Mouse (Mus musculus) right cerebral cortex, adult 2 months (tissue): Measurements from ENCODE around the gene Tmem235.
"Not testable (repeated sequence)": the region's sequence is repeated elsewhere in the genome, so short reads cannot be mapped to it uniquely, and the experiment has no call there.

Source experiments
- DNase-seq, 2 experiments: peaks; one replicate each; pipeline ENCODE4 v3.0.0; 2021 to 2022; ENCODE audit warnings: low spot score in 2 of 2

Tmem235 gene

GRCm38 (mm10) chr11:117832086-117832969, 28.2 kb upstream of the Tmem235 start:
- peak; percentile 71 to 80 for DNase-seq

GRCm38 (mm10) chr11:117833509-117833908, 27.0 kb upstream of the Tmem235 start:
- not testable (repeated sequence) for DNase-seq

- DNase-seq, result no peak
These were observed 26.5 kb upstream of the Tmem235 start for GRCm38 (mm10) chr11:117834086-117834485.

- DNase-seq, result peak; percentile 65 to 73
These were observed 24.2 kb upstream of the Tmem235 start for GRCm38 (mm10) chr11:117836306-117836705.

- no peak for DNase-seq
These were observed 22.0 kb upstream of the Tmem235 start for GRCm38 (mm10) chr11:117838572-117838971.

GRCm38 (mm10) chr11:117839021-117839420, 21.5 kb upstream of the Tmem235 start:
- no peak for DNase-seq

- no peak for DNase-seq
These were observed 19.6 kb upstream of the Tmem235 start for GRCm38 (mm10) chr11:117840910-117841309.

- no peak for DNase-seq
These were observed 17.1 kb upstream of the Tmem235 start for GRCm38 (mm10) chr11:117843434-117843833.

GRCm38 (mm10) chr11:117844997-117845396, 15.6 kb upstream of the Tmem235 start:
- no peak for DNase-seq

GRCm38 (mm10) chr11:117845651-117846050, 14.9 kb upstream of the Tmem235 start:
- DNase-seq, result no peak

GRCm38 (mm10) chr11:117846640-117847039, 13.9 kb upstream of the Tmem235 start:
- DNase-seq, result no peak

GRCm38 (mm10) chr11:117847593-117848215, 12.8 kb upstream of the Tmem235 start:
- no peak for DNase-seq

GRCm38 (mm10) chr11:117848271-117848984, 12.1 kb upstream of the Tmem235 start:
- peak; percentile 44 to 52 for DNase-seq

- DNase-seq, result peak; percentile 95
These were observed 11.4 kb upstream of the Tmem235 start, which contains the start of gene Birc5 for GRCm38 (mm10) chr11:117848985-117849671. TSS of gene Birc5 (plus strand) at chr11:117849251.

- no peak for DNase-seq
These were observed 7.7 kb upstream of the Tmem235 start for GRCm38 (mm10) chr11:117852875-117853274.

- no peak for DNase-seq
These were observed 6.3 kb upstream of the Tmem235 start for GRCm38 (mm10) chr11:117854241-117854640.

- no peak for DNase-seq
These were observed 5.2 kb upstream of the Tmem235 start for GRCm38 (mm10) chr11:117855360-117855759.

GRCm38 (mm10) chr11:117855975-117856374, 4.6 kb upstream of the Tmem235 start:
- no peak for DNase-seq

- DNase-seq, result no peak
These were observed 3.1 kb upstream of the Tmem235 start for GRCm38 (mm10) chr11:117857462-117857861.

- no peak for DNase-seq
These were observed 2.2 kb upstream of the Tmem235 start for GRCm38 (mm10) chr11:117858392-117858791.

GRCm38 (mm10) chr11:117863174-117863856, 2.8 kb downstream of the Tmem235 start:
- DNase-seq, result no peak
